Mouse (Mus musculus) thymus, adult 2 months (tissue): ENCODE data around the gene Eya2.

Experiments used
- CTCF ChIP-seq: fragments of 200-500 bp; IDR thresholded peaks from 2 replicates; pipeline ENCODE4 v1.5.1; 2012; ENCODE audit warnings: mild to moderate bottlenecking, control low read depth, low read length, moderate library complexity, borderline replicate concordance; ENCODE audit not compliant: control insufficient read depth, poor library complexity, insufficient read depth; ENCODE audit errors: extremely low read depth
- POLR2A ChIP-seq: fragments of 200-500 bp; IDR thresholded peaks from 2 replicates; pipeline ENCODE4 v1.6.1; 2012; ENCODE audit warnings: mild to moderate bottlenecking, low read length, control low read depth, moderate library complexity; ENCODE audit not compliant: control insufficient read depth, poor library complexity, insufficient read depth; ENCODE audit errors: extremely low read depth

GRCm38 (mm10) chr2:165769375-165769948, 174.6 kb downstream of the Eya2 start:
- TF ChIP-seq CTCF (no peak), POLR2A (no peak)
